Mouse (Mus musculus): Measurements from ENCODE around the gene Iah1.

DNA sequence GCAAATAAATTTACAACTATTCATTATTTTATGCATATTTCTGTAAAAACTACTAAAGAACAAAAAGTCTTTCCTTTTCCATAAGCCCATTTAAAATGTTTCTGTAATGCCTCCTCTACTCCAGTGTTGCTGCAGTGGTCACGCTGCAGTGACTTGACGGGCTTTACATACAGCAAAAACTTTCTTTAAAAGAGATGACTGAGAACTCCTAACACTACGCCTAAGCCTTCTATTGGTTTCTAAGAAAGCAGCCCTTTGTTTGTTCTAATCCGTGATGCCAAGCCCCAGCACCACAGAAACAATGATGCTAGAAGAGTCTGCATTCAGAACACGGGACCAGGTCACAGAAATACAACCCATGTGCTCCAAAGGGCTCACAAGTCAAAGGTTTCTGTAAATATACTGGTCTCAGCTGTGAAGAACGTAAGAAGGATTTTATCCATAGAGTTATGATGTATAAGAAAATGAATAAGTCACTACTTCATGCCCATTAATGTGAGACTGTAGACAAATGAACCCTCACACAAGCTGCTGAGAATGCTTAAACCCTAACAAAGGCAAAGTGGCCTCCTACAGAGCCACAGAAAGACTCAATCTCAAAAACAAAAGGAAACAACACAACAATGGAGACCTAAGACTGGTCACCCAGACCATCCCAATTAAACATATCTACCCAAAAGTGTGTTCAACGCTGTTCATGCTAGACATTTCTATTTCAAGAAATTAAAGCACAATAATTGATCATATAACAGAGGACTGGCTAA lies 34.1 kb downstream of the Iah1 start:
- TF ChIP-seq CTCF (IDR thresholded peaks at IDR 0.05; ENCODE audit: borderline replicate concordance, control insufficient read depth, extremely low read depth, insufficient read depth, low read length, poor library complexity) (no peak), POLR2A (IDR thresholded peaks at IDR 0.05; ENCODE audit: control insufficient read depth, extremely low read depth, insufficient read depth, low read length, poor library complexity) (no peak)
